Mouse (Mus musculus): ENCODE data around the gene Zfp276.

DNA sequence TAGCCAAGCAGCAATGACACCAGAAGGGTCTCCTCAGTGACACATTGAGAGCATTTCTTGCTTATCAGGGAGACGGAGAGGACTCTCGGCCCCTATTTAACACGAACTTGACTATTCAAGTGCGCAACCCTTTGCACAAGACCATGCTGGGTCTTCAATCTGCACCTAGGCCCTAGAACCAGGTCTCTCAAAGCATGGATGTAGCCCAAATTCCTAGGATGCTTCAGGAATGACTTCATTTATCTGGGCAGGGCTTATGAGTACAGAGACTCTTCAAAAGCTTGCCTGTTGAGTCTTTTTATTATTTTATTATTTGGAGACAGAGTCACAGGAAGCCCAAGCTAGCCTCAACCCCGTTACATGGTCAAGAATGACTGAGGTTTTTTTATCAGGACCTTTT is 30.5 kb downstream of the Zfp276 start:
- no peak for TF ChIP-seq CTCF (IDR thresholded peaks at IDR 0.05; ENCODE audit: control insufficient read depth, insufficient read depth, insufficient replicate concordance, low read depth, low read length)
- no peak for TF ChIP-seq POLR2A (IDR thresholded peaks at IDR 0.05; ENCODE audit: control insufficient read depth, low read depth, low read length)

Data from testis, adult 2 months (tissue).